ENCODE assay signal across 14 mouse cellular contexts in genomic region chr5:101662485-101662884, GRCm38 (mm10). TPM values are rescaled to one million over a fixed set of nuclear protein-coding genes. Genes with fewer than 3 reads are reported as not detected.
DNase-seq lines count a peak whose midpoint lies in the region; ATAC-seq and TF ChIP-seq lines count a peak whose summit lies in the region.
"Had no signal": no experiment of that assay in that cellular context is flagged by ENCODE, and none has a peak within 500 bp of the region (broad histone marks: within the 10 kb centered on the region; RNA-seq: fewer than 3 reads in every experiment).

No protein-coding gene starts in this region.

- peak overlapping the region; percentile 92 for H3K27ac ChIP-seq in hindbrain, embryonic 10.5 days
- no peak overlapping the region for H3K27ac ChIP-seq in hindbrain, postnatal 0 days
- H3K27ac ChIP-seq in stomach, embryonic 15.5 days, result no peak overlapping the region
- H3K27ac ChIP-seq: left cerebral cortex, adult 2 months had no signal

- under 1% methylated on average over 8 of the region's 8 CpGs for WGBS in hindbrain, embryonic 10.5 days
- 8% methylated on average over 8 of the region's 8 CpGs for WGBS in hindbrain, postnatal 0 days
- 2% methylated on average over 8 of the region's 8 CpGs for WGBS in stomach, embryonic 15.5 days

- TF ChIP-seq CTCF in hindbrain, postnatal 0 days (IDR thresholded peaks at IDR 0.05; ENCODE audit: low read depth), result no peak

- no peak overlapping the region for H3K9ac ChIP-seq in hindbrain, postnatal 0 days (replicated peaks; ENCODE audit: low read length)
- H3K9ac ChIP-seq in stomach, embryonic 15.5 days, result no peak overlapping the region

- peak overlapping the region; percentile 51 for H3K4me2 ChIP-seq in hindbrain, postnatal 0 days (ENCODE audit: low read depth, low read length)
- H3K4me2 ChIP-seq in stomach, embryonic 15.5 days, result 0 out of 2 replicates have a peak overlapping the region, but pooled peaks have one; percentile 11

- peaks cover 100% of the 10 kb centered on the region for H3K27me3 ChIP-seq in hindbrain, embryonic 10.5 days (ENCODE audit: insufficient read depth, poor library complexity, severe bottlenecking)
- H3K27me3 ChIP-seq in hindbrain, postnatal 0 days (ENCODE audit: insufficient read depth, low read length), result peaks cover 60% of the 10 kb centered on the region
- peaks cover 64% of the 10 kb centered on the region for H3K27me3 ChIP-seq in stomach, embryonic 15.5 days (replicated peaks)

- H3K4me1 ChIP-seq in hindbrain, embryonic 10.5 days (replicated peaks), result peaks cover 39% of the 10 kb centered on the region
- H3K4me1 ChIP-seq in hindbrain, postnatal 0 days (ENCODE audit: insufficient read depth, low read length), result no peaks in the 10 kb centered on the region
- peaks cover 25% of the 10 kb centered on the region for H3K4me1 ChIP-seq in stomach, embryonic 15.5 days

- peak; percentile 11 to 29 for DNase-seq in kidney, postnatal 4 days
- DNase-seq in kidney, adult 8-10 months, result no peak
- DNase-seq in hindbrain, embryonic 10.5 days (ENCODE audit: low spot score), result no peak
- DNase-seq in hindbrain, postnatal 0 days (ENCODE audit: low spot score), result no peak
- no peak for DNase-seq in thymus, postnatal 36 days

- 0 out of 2 replicates have a peak, but pooled peaks cover 3% of the 10 kb centered on the region for H3K9me3 ChIP-seq in hindbrain, embryonic 10.5 days
- H3K9me3 ChIP-seq in hindbrain, postnatal 0 days (ENCODE audit: low read length), result no peaks in the 10 kb centered on the region
- H3K9me3 ChIP-seq in stomach, embryonic 15.5 days, result no peaks in the 10 kb centered on the region
- H3K9me3 ChIP-seq: heart, embryonic 10.5 days had no signal

- peaks cover 9% of the 10 kb centered on the region; the same call in 1 of the 2 replicates for H3K36me3 ChIP-seq in hindbrain, embryonic 10.5 days
- no peaks in the 10 kb centered on the region for H3K36me3 ChIP-seq in hindbrain, postnatal 0 days (ENCODE audit: insufficient read depth, low read length)
- no peaks in the 10 kb centered on the region for H3K36me3 ChIP-seq in stomach, embryonic 15.5 days
- H3K36me3 ChIP-seq: heart, embryonic 10.5 days had no signal

- ATAC-seq in hindbrain, postnatal 0 days, result no peak
- no peak for ATAC-seq in stomach, embryonic 15.5 days (ENCODE audit: insufficient read depth, low FRiP score, low read depth)
- no peak for ATAC-seq in granulocyte monocyte progenitor cell, adult 5-6 weeks (replicated peaks; ENCODE audit: poor library complexity, severe bottlenecking)
- ATAC-seq: Patski had no signal

- peak overlapping the region; percentile 66 for H3K4me3 ChIP-seq in hindbrain, embryonic 10.5 days
- H3K4me3 ChIP-seq in hindbrain, postnatal 0 days (ENCODE audit: low read length), result peak overlapping the region; percentile 37
- H3K4me3 ChIP-seq in stomach, embryonic 15.5 days (replicated peaks), result peak overlapping the region; percentile 50
- H3K4me3 ChIP-seq: left cerebral cortex, adult 2 months had no signal

RNA-seq across cellular contexts. Expression of gene Nkx6-1, which starts 2.3 kb away (rescaled TPM):
- 8.1 and 9.8 TPM in 2 replicates for polyA plus RNA-seq in hindbrain, embryonic 10.5 days (2016; fragmentation: Nextera tagmentation; extraction: Ambion mirVana)
- total RNA-seq in hindbrain, postnatal 0 days (2014; rRNA removed), result 2.4 and 2.6 TPM in 2 replicates
- polyA plus RNA-seq in hindbrain, postnatal 0 days (2015; fragmentation: Nextera tagmentation; extraction: Ambion mirVana), result 4.3 TPM in 2 replicates
- 5.2 and 7.9 TPM in 2 replicates for polyA plus RNA-seq in stomach, embryonic 15.5 days (2015; fragmentation: Nextera tagmentation; extraction: Ambion mirVana)
- not detected in 2 replicates for total RNA-seq in granulocyte monocyte progenitor cell, adult 5-6 weeks (2014; fragmentation: Nextera tagmentation)
- not detected in 2 replicates for total RNA-seq in granulocyte monocyte progenitor cell, adult 5-6 weeks (2017)
- total RNA-seq: adrenal gland, postnatal 25 days; hematopoietic stem cell, adult 5-6 weeks; liver, adult 2 months had no signal
- polyA plus RNA-seq: large intestine, adult 2 months; liver, adult 2 months; Patski had no signal

Comparison
In these comparisons a context has a peak if more than half of its experiments do, and no peak if none do; other contexts are left out.
1. DNase-seq: peak in kidney, postnatal 4 days (2 of 2); none in kidney, adult 8-10 months (0 of 2), hindbrain, embryonic 10.5 days (single experiment), hindbrain, postnatal 0 days (single experiment) and thymus, postnatal 36 days (0 of 2).
2. Peak in every context shown above with its lines, with median percentiles within 50 percentile points of each other: H3K4me3 ChIP-seq.